Mouse (Mus musculus) erythroid progenitor cell, adult 5-6 weeks (primary cell): ENCODE data around the gene Gm9508. TPM values are rescaled to one million over a fixed set of nuclear protein-coding genes. Genes with fewer than 3 reads are reported as not detected.

Source experiments
- ATAC-seq: replicated peaks from 2 replicates; pipeline ENCODE4 v1.8.0; 2016; ENCODE audit warnings: moderate number of reproducible peaks, mild to moderate bottlenecking, moderate TSS enrichment, inconsistent platforms; ENCODE audit not compliant: poor library complexity, low FRiP score, severe bottlenecking
- total RNA-seq, 2 experiments: library from RNA; stranded (forward) in 1 of 2; stranded (reverse) in 1 of 2; fragments of 150-400 nt in 1 of 2; fragments of 186-747, 209-891 nt in 1 of 2; gene quantifications; 2 replicates each; pipeline versions ENCODE4 v1.2.3 to v1.2.4; 2015 to 2017; ENCODE audit warnings: low replicate concordance in 2 of 2

The Gm9508 gene
- total RNA-seq, 2 experiments from 2014 or later = not detected

DNA sequence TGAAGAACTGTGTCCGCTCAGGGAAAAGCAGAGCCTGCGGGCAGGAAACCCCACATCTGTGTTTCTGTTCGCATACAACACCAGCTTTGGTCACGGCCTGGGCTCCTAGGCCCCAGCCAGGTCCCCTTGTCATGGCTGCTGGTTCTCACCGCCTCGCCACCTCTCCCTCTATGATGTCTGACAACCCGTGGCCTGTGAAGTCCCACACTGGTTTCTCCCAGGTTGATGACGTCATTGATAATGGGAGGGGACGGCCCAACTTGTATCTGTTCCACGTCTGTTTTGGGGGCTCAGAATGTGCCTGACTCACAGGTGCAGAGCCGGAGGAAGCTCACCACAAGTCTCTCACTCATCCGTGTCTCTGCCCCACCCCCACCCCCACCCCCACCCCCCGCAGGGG lies 23.3 kb downstream of the Gm9508 start:
- ATAC-seq = no peak

DNA sequence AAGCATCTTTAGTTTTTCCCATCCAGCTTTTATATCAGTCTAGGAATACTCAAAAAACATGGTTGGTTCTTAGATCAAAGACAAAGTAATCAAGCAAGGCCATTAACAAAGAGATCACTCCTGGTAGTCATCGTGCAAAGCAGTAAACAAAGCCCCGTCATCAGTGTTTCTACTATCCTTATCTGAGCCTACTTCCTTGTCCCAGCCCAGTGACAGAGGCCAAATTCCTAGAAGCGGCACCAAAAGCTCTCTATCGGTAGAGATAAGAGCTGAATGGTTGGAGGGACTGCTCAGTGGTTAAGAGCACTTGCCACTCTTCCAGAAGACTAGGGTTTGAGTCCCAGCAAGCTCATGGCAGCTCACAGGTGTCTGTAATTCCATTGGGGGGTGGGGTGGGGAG lies 25.5 kb downstream of the Gm9508 start:
- no peak for ATAC-seq

DNA sequence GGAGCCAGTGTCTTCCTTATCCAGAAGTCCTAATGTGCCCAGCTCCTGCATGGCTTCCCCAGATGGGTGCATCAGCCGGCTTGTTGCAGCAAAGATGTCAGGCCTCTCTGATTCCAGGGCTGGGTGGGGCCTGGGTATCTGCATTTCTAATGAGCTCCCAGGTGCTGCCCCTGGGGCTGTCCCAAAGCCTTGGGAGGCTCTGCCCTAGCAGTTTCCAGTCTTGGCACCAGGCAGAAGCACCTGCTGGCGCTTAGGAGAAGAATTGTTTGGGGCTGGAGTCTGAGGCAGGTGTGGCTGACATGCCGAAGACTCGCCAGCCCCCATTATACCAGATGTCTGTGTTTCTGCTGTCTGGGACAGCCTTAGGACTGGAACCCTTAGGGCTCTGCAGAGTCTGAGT lies 26.3 kb downstream of the Gm9508 start:
- ATAC-seq = no peak

DNA sequence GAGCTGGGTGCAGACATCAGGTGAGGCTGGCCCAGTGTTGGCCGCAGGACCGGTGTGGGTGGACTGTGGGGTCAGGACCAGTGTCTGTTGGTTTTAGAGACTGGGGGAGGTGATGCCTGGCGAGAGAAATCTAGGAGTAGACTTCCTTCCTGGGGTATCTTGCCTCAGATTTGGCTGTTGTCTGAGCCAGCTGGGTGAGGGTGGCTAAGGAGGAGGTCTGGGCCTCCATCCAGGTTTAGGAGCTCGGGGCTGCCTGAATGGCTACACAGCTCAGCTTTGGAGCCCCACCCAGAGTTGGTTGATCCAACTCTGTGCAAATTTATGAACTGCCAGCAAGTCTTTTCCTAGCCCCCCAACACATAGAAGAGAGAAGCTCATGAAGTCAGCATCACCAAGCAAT lies 29.6 kb downstream of the Gm9508 start:
- no peak for ATAC-seq

DNA sequence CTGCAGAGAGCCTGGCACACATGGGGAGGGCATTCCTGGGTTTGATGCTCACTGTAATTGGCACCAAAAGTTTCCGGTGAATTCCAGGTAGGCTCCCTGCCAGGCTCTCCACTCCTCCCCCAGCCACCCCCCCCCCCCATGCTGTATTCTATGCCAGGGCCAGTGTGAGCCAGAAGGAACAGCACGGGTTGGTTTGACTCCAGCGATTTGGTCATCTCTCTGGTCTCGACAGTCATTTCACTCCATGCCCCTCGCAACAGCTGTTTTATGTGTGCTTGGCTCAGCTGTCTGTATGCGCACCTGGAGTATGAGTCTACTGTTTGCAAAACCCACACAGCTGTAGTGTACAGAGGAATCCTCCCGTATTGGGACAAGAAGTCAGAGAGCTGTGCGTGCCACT lies 30.7 kb downstream of the Gm9508 start:
- ATAC-seq = no peak

DNA sequence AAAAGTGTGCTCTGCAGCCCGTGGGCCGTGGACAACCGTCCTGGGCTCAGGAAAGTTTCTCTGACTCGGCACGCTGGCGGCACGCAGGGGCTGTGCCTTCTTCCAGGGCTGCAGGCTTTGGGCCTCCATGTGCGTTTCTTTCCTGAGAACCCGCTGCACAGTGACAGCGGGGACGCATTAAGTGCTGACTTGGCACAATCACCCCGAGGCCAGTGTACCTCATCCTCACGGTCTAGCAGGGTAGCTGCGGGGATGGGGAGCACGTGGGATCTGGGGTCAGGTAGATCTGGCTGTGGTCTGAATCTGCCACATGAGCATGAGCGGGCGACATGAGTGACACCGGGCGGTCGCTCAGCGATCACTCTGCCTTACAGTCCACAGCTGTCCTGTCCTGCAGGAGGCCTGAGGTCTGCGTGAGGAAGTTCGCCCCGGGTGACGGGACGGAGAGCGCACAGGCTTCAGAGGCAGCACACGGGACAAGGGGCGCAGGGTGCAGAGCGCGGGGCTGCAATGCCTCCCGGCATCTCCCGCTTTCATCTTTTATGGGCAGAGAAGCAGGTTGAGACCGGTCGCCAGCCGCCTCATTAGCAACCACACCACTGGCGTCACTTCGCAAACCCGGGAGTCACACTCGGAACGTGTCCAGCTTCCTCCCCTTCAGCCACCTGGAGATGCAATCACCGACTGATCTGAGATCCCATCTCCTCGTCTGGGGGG lies 32.9 kb downstream of the Gm9508 start:
- ATAC-seq = no peak

DNA sequence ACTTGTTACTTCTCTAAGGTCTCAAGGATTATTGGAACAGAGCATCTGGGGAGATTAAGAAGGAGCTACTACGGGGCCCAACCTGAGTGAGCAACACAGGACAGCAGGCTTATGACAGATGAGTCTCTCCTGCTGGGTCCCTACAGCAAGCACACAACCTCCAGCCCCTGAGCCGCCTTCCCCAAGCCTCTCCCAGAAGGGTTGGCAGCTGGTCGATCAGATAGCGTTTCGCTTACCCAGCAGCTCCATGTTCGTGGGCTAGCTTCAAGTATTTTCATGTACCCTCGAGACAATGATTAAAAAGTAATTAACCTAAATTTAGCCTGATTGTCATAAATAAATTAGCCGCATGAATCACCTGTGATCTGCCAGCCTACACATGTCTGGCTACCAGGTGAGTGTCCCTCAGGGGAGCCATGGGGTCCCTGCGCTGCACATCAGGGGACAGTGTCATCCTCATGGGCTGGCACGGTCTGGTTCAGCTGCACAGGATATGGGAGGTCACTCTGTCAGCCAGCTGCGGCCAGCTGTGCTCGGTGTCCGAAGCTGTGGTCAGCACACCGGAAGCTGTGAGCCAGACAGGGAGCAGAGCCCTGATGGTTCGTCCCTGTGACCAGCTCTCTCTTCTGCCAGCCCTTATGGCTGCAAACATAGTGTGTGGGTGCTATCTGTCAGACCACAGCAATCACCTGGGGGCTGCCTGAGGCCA lies 38.6 kb downstream of the Gm9508 start:
- ATAC-seq = no peak

DNA sequence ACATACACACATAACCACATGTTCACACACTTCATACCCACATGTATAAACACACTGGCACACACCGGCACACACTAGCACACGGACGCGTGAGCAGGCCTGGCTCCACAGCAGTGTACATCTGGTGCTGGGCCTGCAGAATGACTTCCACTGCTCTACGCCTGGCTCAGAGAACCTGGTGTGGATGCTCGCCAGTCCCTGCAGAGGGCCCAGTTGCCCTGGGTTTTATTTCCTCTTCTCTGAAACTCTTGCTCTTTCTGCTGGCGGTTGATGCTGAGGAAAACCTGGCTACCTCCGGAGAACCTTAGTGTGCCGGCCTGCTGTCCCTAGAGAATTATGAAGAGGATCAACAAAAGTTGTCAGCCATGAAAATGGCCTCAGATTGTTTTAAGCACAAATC lies 45.0 kb downstream of the Gm9508 start:
- ATAC-seq = no peak

DNA sequence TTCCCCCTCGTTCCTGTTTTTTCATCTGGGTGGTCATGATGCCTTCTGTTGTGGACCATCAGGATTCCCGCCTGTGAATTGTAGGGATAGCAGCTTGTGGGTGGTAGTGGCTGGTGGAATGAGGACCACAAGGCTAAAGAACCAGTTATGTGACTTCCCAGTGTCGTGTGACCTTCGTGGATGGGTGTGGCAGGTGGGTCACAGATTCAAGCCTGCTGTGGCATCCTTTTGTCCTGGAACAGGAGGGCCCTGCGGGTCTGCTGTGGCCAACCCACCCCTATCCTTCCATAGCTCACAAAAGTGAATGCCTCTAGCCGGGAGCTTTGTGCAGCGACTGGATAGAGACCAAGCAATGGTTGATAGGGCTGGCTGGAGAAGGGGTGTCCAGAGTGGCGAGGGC lies 49.1 kb downstream of the Gm9508 start:
- ATAC-seq = no peak

DNA sequence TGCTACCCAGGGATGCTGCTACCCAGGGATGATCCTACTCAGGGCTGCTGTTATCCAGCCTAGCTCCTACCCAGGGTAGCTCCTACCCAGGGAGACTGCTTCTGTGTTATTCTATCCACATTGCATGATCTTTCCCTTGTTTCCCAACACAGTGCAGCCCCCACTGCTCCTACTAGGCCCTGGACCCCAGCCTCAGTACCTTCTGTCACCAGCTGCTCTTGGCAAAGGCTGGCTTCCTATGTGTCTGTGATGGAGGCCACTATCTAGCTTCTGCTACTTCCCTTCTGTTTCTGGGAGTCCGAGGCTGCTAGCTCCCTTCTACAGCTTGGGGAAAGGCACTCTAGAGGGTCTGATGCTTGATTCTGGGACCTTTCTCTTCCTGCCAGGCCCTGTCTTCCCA lies 49.6 kb downstream of the Gm9508 start:
- no peak for ATAC-seq

Other genes with a start within 250 kb of the Gm9508 start
- 2.2 and 5.9 TPM in 2 replicates for gene Fam207a, start 181.4 kb downstream of the Gm9508 start, total RNA-seq (2015; ENCODE audit: low replicate concordance)
- 13.2 and 16.2 TPM in 2 replicates for gene Fam207a, start 181.4 kb downstream of the Gm9508 start, total RNA-seq (2017; ENCODE audit: low replicate concordance)
- 36.4 and 37.3 TPM in 2 replicates for gene Itgb2, start 167.0 kb downstream of the Gm9508 start, total RNA-seq (2015; ENCODE audit: low replicate concordance)
- 20.9 and 29.3 TPM in 2 replicates for gene Itgb2, start 167.0 kb downstream of the Gm9508 start, total RNA-seq (2017; ENCODE audit: low replicate concordance)
- 62.5 and 73.9 TPM in 2 replicates for gene Pttg1ip, start 115.5 kb downstream of the Gm9508 start, total RNA-seq (2015; ENCODE audit: low replicate concordance)
- gene Pttg1ip, start 115.5 kb downstream of the Gm9508 start, total RNA-seq (2017; ENCODE audit: low replicate concordance) = 34.0 and 59.3 TPM in 2 replicates
- 9.2 and 14.8 TPM in 2 replicates for gene Sumo3, start 91.1 kb downstream of the Gm9508 start, total RNA-seq (2015; ENCODE audit: low replicate concordance)
- 21.1 and 33.6 TPM in 2 replicates for gene Sumo3, start 91.1 kb downstream of the Gm9508 start, total RNA-seq (2017; ENCODE audit: low replicate concordance)
- gene Gm49325, start 91.0 kb downstream of the Gm9508 start, total RNA-seq (2015; ENCODE audit: low replicate concordance) = not detected in 2 replicates
- not detected in 2 replicates for gene Gm49325, start 91.0 kb downstream of the Gm9508 start, total RNA-seq (2017; ENCODE audit: low replicate concordance)
- 6.8 and 9.6 TPM in 2 replicates for gene Ube2g2, start 75.0 kb downstream of the Gm9508 start, total RNA-seq (2015; ENCODE audit: low replicate concordance)
- gene Ube2g2, start 75.0 kb downstream of the Gm9508 start, total RNA-seq (2017; ENCODE audit: low replicate concordance) = 10.4 and 11.3 TPM in 2 replicates
- gene Tspear, start 10.7 kb downstream of the Gm9508 start, total RNA-seq (2015; ENCODE audit: low replicate concordance) = not detected in 2 replicates
- gene Tspear, start 10.7 kb downstream of the Gm9508 start, total RNA-seq (2017; ENCODE audit: low replicate concordance) = not detected in 2 replicates
- gene Gm19402, start 6.5 kb downstream of the Gm9508 start, total RNA-seq (2015; ENCODE audit: low replicate concordance) = not detected in 2 replicates
- gene Gm19402, start 6.5 kb downstream of the Gm9508 start, total RNA-seq (2017; ENCODE audit: low replicate concordance) = not detected in 2 replicates
- not detected in 2 replicates for gene Gm10272, start 9.4 kb upstream of the Gm9508 start, total RNA-seq (2015; ENCODE audit: low replicate concordance)
- gene Gm10272, start 9.4 kb upstream of the Gm9508 start, total RNA-seq (2017; ENCODE audit: low replicate concordance) = not detected in 2 replicates
- gene Gm10024, start 14.2 kb upstream of the Gm9508 start, total RNA-seq (2015; ENCODE audit: low replicate concordance) = not detected in 2 replicates
- not detected in 2 replicates for gene Gm10024, start 14.2 kb upstream of the Gm9508 start, total RNA-seq (2017; ENCODE audit: low replicate concordance)
- not detected in 2 replicates for gene Gm10142, start 18.6 kb upstream of the Gm9508 start, total RNA-seq (2015; ENCODE audit: low replicate concordance)
- gene Gm10142, start 18.6 kb upstream of the Gm9508 start, total RNA-seq (2017; ENCODE audit: low replicate concordance) = not detected in 2 replicates
- gene Krtap12-1, start 23.4 kb upstream of the Gm9508 start, total RNA-seq (2015; ENCODE audit: low replicate concordance) = not detected in 2 replicates
- not detected in 2 replicates for gene Krtap12-1, start 23.4 kb upstream of the Gm9508 start, total RNA-seq (2017; ENCODE audit: low replicate concordance)
- not detected in 2 replicates for gene Gm10100, start 29.3 kb upstream of the Gm9508 start, total RNA-seq (2015; ENCODE audit: low replicate concordance)
- not detected in 2 replicates for gene Gm10100, start 29.3 kb upstream of the Gm9508 start, total RNA-seq (2017; ENCODE audit: low replicate concordance)
- not detected in 2 replicates for gene Gm18596, start 45.4 kb upstream of the Gm9508 start, total RNA-seq (2015; ENCODE audit: low replicate concordance)
- not detected in 2 replicates for gene Gm18596, start 45.4 kb upstream of the Gm9508 start, total RNA-seq (2017; ENCODE audit: low replicate concordance)
- gene Gm9736, start 54.1 kb upstream of the Gm9508 start, total RNA-seq (2015; ENCODE audit: low replicate concordance) = not detected in 2 replicates
- not detected in 2 replicates for gene Gm9736, start 54.1 kb upstream of the Gm9508 start, total RNA-seq (2017; ENCODE audit: low replicate concordance)
- gene Gm3233, start 62.4 kb upstream of the Gm9508 start, total RNA-seq (2015; ENCODE audit: low replicate concordance) = not detected in 2 replicates
- gene Gm3233, start 62.4 kb upstream of the Gm9508 start, total RNA-seq (2017; ENCODE audit: low replicate concordance) = not detected in 2 replicates
- gene Gm3238, start 74.1 kb upstream of the Gm9508 start, total RNA-seq (2015; ENCODE audit: low replicate concordance) = not detected in 2 replicates
- not detected in 2 replicates for gene Gm3238, start 74.1 kb upstream of the Gm9508 start, total RNA-seq (2017; ENCODE audit: low replicate concordance)
- gene Gm7138, start 79.7 kb upstream of the Gm9508 start, total RNA-seq (2015; ENCODE audit: low replicate concordance) = not detected in 2 replicates
- not detected in 2 replicates for gene Gm7138, start 79.7 kb upstream of the Gm9508 start, total RNA-seq (2017; ENCODE audit: low replicate concordance)
- not detected in 2 replicates for gene Gm3250, start 85.3 kb upstream of the Gm9508 start, total RNA-seq (2015; ENCODE audit: low replicate concordance)
- gene Gm3250, start 85.3 kb upstream of the Gm9508 start, total RNA-seq (2017; ENCODE audit: low replicate concordance) = not detected in 2 replicates
- not detected in 2 replicates for gene Gm7137, start 91.0 kb upstream of the Gm9508 start, total RNA-seq (2015; ENCODE audit: low replicate concordance)
- not detected in 2 replicates for gene Gm7137, start 91.0 kb upstream of the Gm9508 start, total RNA-seq (2017; ENCODE audit: low replicate concordance)
- gene Gm9639, start 97.8 kb upstream of the Gm9508 start, total RNA-seq (2015; ENCODE audit: low replicate concordance) = not detected in 2 replicates
- gene Gm9639, start 97.8 kb upstream of the Gm9508 start, total RNA-seq (2017; ENCODE audit: low replicate concordance) = not detected in 2 replicates
- gene Gm19668, start 101.9 kb upstream of the Gm9508 start, total RNA-seq (2015; ENCODE audit: low replicate concordance) = not detected in 2 replicates
- not detected in 2 replicates for gene Gm19668, start 101.9 kb upstream of the Gm9508 start, total RNA-seq (2017; ENCODE audit: low replicate concordance)
- not detected in 2 replicates for gene Gm9507, start 114.6 kb upstream of the Gm9508 start, total RNA-seq (2015; ENCODE audit: low replicate concordance)
- gene Gm9507, start 114.6 kb upstream of the Gm9508 start, total RNA-seq (2017; ENCODE audit: low replicate concordance) = not detected in 2 replicates
- gene Gm2696, start 117.4 kb upstream of the Gm9508 start, total RNA-seq (2015; ENCODE audit: low replicate concordance) = not detected in 2 replicates
- not detected in 2 replicates for gene Gm2696, start 117.4 kb upstream of the Gm9508 start, total RNA-seq (2017; ENCODE audit: low replicate concordance)
- gene Krtap10-4, start 129.9 kb upstream of the Gm9508 start, total RNA-seq (2015; ENCODE audit: low replicate concordance) = not detected in 2 replicates
- gene Krtap10-4, start 129.9 kb upstream of the Gm9508 start, total RNA-seq (2017; ENCODE audit: low replicate concordance) = not detected in 2 replicates
- gene Krtap10-10, start 138.7 kb upstream of the Gm9508 start, total RNA-seq (2015; ENCODE audit: low replicate concordance) = not detected in 2 replicates
- gene Krtap10-10, start 138.7 kb upstream of the Gm9508 start, total RNA-seq (2017; ENCODE audit: low replicate concordance) = not detected in 2 replicates
- gene Gm36176, start 149.6 kb upstream of the Gm9508 start, total RNA-seq (2015; ENCODE audit: low replicate concordance) = not detected in 2 replicates
- gene Gm36176, start 149.6 kb upstream of the Gm9508 start, total RNA-seq (2017; ENCODE audit: low replicate concordance) = not detected in 2 replicates
- gene Gm10318, start 155.6 kb upstream of the Gm9508 start, total RNA-seq (2015; ENCODE audit: low replicate concordance) = not detected in 2 replicates
- gene Gm10318, start 155.6 kb upstream of the Gm9508 start, total RNA-seq (2017; ENCODE audit: low replicate concordance) = not detected in 2 replicates
- gene Gm3285, start 164.7 kb upstream of the Gm9508 start, total RNA-seq (2015; ENCODE audit: low replicate concordance) = not detected in 2 replicates
- gene Gm3285, start 164.7 kb upstream of the Gm9508 start, total RNA-seq (2017; ENCODE audit: low replicate concordance) = not detected in 2 replicates
- gene Lrrc3, start 205.3 kb upstream of the Gm9508 start, total RNA-seq (2015; ENCODE audit: low replicate concordance) = not detected in 2 replicates
- not detected in 2 replicates for gene Lrrc3, start 205.3 kb upstream of the Gm9508 start, total RNA-seq (2017; ENCODE audit: low replicate concordance)